Mouse (Mus musculus) induced T-regulatory cell, adult 2 months (primary cell): Measurements from ENCODE around the gene Fcho1.

ENCODE experiments used
- DNase-seq: peaks from one replicate; pipeline ENCODE4 v3.0.0-alpha.2; 2012; ENCODE audit warnings: low read depth

The Fcho1 gene

GRCm38 (mm10) chr8:71682832-71683231, 42.7 kb downstream of the Fcho1 start:
- no peak for DNase-seq

- DNase-seq: no peak
These were observed 44.1 kb downstream of the Fcho1 start for GRCm38 (mm10) chr8:71681369-71681915.

- DNase-seq: no peak
These were observed 45.0 kb downstream of the Fcho1 start for GRCm38 (mm10) chr8:71680471-71680870.

- no peak for DNase-seq
These were observed 45.9 kb downstream of the Fcho1 start for GRCm38 (mm10) chr8:71679550-71680168.

GRCm38 (mm10) chr8:71679116-71679515, 46.4 kb downstream of the Fcho1 start:
- DNase-seq: no peak

GRCm38 (mm10) chr8:71678216-71678615, 47.3 kb downstream of the Fcho1 start:
- DNase-seq: no peak

- no peak for DNase-seq
These were observed 48.0 kb downstream of the Fcho1 start for GRCm38 (mm10) chr8:71677555-71677954.

- DNase-seq: no peak
These were observed 48.7 kb downstream of the Fcho1 start for GRCm38 (mm10) chr8:71676803-71677202.

DNA sequence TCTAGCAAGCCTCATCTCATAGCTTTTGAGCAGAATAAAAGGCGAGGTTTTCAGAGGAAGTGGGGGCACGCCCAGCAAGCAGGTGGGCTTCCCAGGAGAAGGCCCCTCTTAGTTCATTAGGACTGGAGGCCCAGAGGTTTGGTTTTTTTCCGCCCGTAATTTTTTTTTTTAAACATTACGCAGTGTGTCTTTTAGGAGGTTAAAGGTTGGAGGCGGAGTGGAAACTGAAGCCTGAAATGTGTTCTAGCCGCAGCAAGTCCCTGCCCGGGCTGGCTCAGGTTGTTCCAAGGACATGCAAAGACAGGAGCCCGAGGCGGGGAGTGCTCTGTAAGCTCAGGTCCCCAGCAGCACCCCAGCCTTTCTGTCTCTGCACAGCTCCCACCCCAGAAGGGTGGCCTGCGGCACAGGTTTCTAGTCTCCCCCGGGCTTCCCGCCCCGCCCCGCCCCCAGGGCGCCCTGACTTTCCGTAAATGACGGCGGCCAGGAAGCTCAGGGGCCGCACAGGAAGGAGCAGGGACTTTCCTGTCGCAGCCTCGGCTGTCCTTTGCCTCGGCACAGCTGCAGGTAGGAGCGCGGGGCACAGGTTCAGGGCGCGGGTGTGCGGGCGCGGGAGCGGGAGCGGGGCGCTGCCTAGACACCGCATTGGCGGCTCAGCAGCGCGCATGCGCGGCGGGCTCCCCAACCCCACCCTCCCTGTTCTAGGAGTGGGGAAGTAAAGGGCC, 49.3 kb downstream of the Fcho1 start, which contains the start of gene Jak3:
Jak3 (plus strand) TSS at position 277 of the 722 bp plus-strand sequence.
- peak; percentile 94 for DNase-seq

DNA sequence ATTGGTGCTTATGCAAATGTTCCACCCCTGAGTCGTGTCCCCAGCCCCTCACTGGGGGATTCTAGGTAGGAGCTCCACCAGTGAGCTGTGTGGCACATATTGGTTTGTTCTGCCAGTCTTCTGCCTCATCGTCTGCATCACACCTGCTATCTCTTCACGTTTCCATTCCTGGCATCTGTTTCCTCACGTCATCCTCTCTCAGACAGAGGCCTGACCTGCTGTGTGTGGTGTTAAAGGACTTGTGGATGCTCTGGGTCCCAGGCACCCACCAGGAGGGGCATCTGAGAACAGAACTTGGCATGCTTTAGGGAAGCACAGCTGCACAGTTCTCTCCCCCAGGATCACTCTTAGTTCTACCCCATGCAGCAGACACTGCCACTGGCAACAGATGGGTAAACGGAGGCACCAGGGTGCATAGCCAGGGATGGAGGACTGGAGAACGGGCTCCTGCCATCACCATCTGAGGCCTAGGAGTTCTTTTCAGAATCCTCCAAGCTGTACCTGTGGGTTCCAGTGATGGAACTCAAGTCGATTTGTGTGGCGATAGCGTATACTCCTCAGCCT, 50.0 kb downstream of the Fcho1 start:
- DNase-seq: peak; percentile 57

GRCm38 (mm10) chr8:71674071-71674470, 51.4 kb downstream of the Fcho1 start:
- no peak for DNase-seq

DNA sequence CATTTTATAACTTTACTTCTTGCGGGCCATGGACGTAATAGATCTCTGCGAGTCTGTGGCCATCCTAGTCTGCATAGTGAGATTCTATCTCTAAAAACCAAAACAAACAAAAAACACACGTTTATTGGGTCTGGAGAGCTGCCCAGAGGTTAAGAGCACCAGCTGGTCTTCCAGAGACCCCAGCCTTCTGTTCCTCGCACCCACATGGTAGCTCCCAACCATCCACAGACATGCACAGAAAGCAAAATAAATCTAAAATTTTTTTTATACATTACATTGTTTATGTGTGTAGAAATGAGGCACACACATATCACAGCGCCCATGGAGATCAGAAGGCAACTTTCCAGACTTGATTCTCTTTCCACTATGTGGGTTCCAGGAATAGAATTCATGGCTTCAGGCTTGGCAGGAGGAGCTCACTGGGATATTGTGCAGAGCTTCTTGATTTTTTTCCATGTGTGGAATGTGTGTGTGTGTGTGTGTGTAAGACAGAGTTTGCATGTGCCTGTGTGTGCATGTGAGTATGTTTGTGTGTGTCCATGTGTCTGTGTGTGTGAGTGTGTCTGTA, 53.3 kb downstream of the Fcho1 start:
- DNase-seq: no peak

DNA sequence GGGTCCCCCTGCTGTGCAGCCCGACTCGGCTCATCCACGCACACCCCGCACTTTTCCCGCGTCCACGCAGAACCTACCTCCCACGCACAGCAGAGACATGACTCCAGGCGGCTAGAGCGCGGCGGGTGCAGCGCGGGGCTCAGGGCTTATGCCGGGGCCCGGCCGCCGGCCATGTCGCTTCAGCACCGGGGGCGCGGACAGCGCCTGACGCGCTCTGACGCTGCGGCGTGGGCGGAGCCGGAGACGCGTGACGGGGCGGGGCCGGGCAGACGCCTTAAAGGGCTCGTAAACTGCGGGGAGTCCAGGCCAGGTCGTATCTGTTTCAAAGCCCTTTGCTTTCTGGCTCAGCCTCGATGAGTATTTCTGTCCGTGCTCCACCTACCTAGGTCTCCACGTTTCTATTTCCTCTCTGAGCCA, 54.0 kb downstream of the Fcho1 start, which contains the start of gene Unc13a:
Unc13a (minus strand) TSS at position 209 of the 417 bp plus-strand sequence.
- peak; percentile 94 for DNase-seq

GRCm38 (mm10) chr8:71670621-71671548, 54.6 kb downstream of the Fcho1 start:
- DNase-seq: peak; percentile 83

- DNase-seq: no peak
These were observed 55.3 kb downstream of the Fcho1 start for GRCm38 (mm10) chr8:71670198-71670597.

DNA sequence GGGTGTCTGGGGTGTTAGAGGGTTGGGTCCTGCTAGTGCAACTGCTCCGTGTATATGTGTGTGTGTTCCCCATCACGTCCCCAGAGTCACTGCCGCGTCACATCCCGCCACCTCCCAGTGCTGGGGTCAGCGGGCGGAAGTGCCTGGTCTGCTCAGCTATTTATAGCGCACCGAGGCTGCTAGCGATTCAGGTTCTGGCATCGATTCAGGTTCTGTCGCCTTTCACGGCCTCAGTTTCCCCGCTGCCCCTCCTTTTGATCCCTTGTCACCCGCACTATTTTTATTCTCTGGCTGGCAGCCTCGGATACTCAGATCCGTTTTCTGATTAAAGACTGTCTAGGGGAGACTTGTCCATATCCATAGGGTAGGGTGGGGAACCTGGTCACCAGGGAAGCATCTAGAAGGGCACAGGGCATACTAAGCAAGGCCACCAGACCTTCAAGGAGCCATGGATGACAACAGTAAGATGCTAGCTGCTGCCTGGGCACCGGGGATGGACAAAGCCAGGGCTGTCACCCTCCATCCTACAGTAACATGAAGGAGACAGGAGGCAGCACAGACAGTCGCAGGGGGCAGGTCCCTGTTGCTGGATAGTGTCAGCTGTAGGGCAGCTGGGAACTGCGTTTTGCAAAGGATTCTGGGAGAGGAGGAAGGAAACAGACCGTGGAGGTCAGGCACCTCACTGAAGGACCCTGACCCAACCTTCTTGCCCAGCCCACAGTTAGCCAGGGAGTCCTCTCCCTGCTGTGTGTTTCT, 57.1 kb downstream of the Fcho1 start:
- DNase-seq: peak; percentile 87

DNA sequence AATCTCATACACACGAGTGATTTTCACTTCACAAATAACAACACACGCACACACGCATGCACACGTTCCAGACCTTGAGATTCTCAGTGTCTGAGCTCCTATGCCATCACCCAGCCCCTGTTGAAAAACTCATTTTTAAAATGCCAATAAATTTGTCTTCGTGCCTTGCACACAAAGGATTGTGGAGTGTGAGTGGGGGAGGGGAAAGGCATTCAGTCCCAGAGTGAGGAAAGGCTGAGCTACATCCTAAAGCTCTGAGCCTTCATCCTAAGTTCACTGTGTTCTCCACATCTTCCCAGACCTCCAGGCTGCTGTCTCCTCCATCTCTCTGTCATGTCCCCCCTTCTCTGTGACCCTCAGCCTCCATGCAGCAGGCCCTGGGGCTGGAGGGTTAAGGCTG, 58.3 kb downstream of the Fcho1 start:
- DNase-seq: no peak

DNA sequence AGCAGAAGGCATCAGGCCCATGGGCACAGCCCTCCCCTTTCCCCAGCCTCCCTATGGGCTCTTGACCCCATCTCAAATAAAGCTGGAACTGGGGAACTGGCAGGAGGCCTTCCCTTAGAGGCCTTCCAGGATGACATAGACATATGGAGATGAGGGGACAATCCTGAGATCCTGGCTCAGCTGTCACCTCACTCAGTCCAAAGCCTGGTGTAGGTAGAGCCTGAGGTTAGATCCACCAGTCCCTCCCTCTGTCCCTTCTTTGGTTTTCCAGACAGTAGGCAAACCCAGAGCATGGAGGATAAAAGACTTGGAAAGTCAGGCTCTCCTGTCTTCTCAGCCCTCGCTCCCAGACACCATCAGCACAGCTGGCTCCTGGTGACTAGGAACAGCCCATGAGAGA, 58.7 kb downstream of the Fcho1 start:
- DNase-seq: no peak

DNA sequence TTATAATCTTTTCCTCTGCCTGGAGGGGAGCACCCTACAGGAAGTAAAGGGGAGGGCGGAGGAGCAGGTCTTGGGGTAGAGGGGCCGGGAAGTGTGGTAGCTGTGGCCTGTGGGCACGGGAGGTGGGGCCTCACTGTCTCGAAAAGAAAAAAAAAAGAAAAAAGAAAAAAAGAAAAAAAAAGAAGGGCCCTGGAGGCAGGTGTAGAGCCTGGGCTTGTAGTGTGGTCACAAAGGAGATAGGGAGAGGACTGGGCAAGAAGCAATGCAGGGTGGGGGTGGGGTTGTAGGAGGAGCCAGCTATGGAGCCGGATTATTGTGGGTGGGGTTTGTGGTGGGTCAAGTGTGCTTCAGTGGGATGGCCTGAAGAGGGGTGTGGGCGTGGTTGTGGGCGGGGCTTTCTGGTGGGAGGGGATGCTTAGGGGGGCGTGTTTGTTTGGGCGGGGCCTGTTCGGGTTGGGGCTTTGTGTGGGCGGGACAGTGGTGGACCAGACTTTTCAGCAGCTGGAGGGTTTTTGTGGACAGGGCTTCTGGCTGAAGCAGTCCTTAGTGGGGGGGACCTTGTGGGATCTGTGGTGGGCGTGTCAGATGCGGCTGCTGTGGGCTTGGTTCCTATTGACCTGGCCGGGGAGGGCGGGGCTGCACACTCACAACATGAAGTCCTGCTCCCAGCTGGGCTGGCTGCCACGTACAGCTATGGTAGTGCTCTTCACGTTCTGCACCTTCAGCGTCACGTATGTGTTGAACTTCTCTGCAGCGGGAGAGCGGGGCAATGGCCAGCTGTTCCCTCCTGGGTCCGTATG, 60.0 kb downstream of the Fcho1 start:
- peak; percentile 86 for DNase-seq
